20 mouse cellular contexts compared by ENCODE assay signal in the genomic region with DNA sequence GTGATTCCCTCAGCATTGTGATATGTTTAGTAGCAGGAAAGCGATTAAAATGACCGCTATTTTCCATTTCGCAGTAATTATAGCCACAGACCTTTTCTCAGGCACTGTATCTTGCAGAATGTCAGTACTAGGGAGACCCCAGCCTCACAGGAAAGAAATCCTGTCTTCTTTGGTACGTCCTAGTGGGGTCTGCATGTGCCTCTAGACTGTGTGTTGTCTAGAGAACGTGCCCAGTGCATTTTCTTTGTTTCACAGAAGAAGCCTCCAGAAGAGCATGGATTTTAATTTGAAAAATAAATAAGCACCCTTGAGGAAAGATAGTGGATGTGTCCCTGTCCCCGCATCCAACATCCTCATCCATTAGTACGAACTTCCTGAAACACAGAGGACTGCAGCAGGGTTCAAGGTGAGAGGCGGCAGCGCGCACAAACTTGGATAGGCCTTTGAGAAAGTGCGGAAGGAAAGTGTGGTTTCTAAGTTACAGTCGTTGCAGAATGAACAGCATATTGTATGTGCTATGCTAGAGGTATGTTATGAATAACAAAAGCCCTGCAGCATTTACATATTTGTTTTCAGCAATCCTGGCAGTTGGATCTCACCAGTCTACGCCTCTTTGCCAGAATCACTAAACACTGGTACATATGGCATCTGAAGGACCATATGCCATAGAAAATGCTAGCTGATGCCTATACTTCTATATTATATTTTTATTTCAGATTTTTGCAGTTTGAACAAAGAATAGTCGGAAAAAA. TPM values are rescaled to one million over a fixed set of nuclear protein-coding genes. Genes with fewer than 3 reads are reported as not detected.
DNase-seq lines count a peak whose midpoint lies in the region; ATAC-seq and TF ChIP-seq lines count a peak whose summit lies in the region.
"Had no signal": no experiment of that assay in that cellular context is flagged by ENCODE, and none has a peak within 500 bp of the region (broad histone marks: within the 10 kb centered on the region; RNA-seq: fewer than 3 reads in every experiment).

No protein-coding gene starts in this region.

- H3K9ac ChIP-seq in midbrain, embryonic 13.5 days (replicated peaks) = no peak overlapping the region
- H3K9ac ChIP-seq in midbrain, embryonic 11.5 days (ENCODE audit: low read length) = no peak overlapping the region
- H3K9ac ChIP-seq in hindbrain, postnatal 0 days (replicated peaks; ENCODE audit: low read length) = no peak overlapping the region
- H3K9ac ChIP-seq: embryonic facial prominence, embryonic 13.5 days; kidney, embryonic 15.5 days; limb, embryonic 13.5 days had no signal

- H3K27me3 ChIP-seq in midbrain, embryonic 13.5 days = no peaks in the 10 kb centered on the region
- H3K27me3 ChIP-seq in midbrain, embryonic 11.5 days (ENCODE audit: control insufficient read depth, insufficient read depth, low read length) = no peaks in the 10 kb centered on the region
- no peaks in the 10 kb centered on the region for H3K27me3 ChIP-seq in hindbrain, postnatal 0 days (ENCODE audit: insufficient read depth, low read length)
- H3K27me3 ChIP-seq: embryonic facial prominence, embryonic 13.5 days; kidney, embryonic 15.5 days; limb, embryonic 13.5 days had no signal

- peak; percentile 67 for ATAC-seq in midbrain, embryonic 13.5 days
- no peak for ATAC-seq in midbrain, embryonic 11.5 days (ENCODE audit: low FRiP score)
- no peak for ATAC-seq in hindbrain, postnatal 0 days

- WGBS in midbrain, embryonic 13.5 days = 65% methylated on average over 14 of the region's 14 CpGs
- WGBS in midbrain, embryonic 11.5 days = 83% methylated on average over 14 of the region's 14 CpGs
- 60% methylated on average over 14 of the region's 14 CpGs for WGBS in hindbrain, postnatal 0 days

- TF ChIP-seq CTCF in hindbrain, postnatal 0 days (IDR thresholded peaks at IDR 0.05; ENCODE audit: low read depth) = no peak

- peak; percentile 11 to 41 for DNase-seq in frontal cortex, adult 2 months (ENCODE audit: extremely low spot score in 1 of 2, low spot score in 1 of 2)
- no peak for DNase-seq in frontal cortex, postnatal 14 days (ENCODE audit: low spot score in 2 of 2)
- no peak for DNase-seq in midbrain, embryonic 11.5 days (ENCODE audit: low spot score, missing footprints)
- no peak for DNase-seq in hindbrain, postnatal 0 days (ENCODE audit: low spot score)
- no peak for DNase-seq in spleen, postnatal 14 days (ENCODE audit: low spot score in 2 of 2)
- no peak for DNase-seq in thymus, postnatal 0 days (ENCODE audit: low spot score)
- DNase-seq: adrenal gland, adult 8-10 months; cerebellum, postnatal 36 days; heart, adult 18-20 months; lung, postnatal 36 days; thymus, postnatal 14 days had no signal

- H3K27ac ChIP-seq in midbrain, embryonic 13.5 days = no peak overlapping the region
- H3K27ac ChIP-seq in midbrain, embryonic 11.5 days (ENCODE audit: low read depth, low read length) = no peak overlapping the region
- no peak overlapping the region for H3K27ac ChIP-seq in hindbrain, postnatal 0 days
- H3K27ac ChIP-seq: embryonic facial prominence, embryonic 13.5 days; kidney, embryonic 15.5 days; limb, embryonic 13.5 days had no signal

- H3K9me3 ChIP-seq in midbrain, embryonic 13.5 days = no peaks in the 10 kb centered on the region
- no peaks in the 10 kb centered on the region for H3K9me3 ChIP-seq in midbrain, embryonic 11.5 days (ENCODE audit: control insufficient read depth, low read length)
- H3K9me3 ChIP-seq in hindbrain, postnatal 0 days (ENCODE audit: low read length) = no peaks in the 10 kb centered on the region
- H3K9me3 ChIP-seq: embryonic facial prominence, embryonic 13.5 days; kidney, embryonic 15.5 days; limb, embryonic 13.5 days had no signal

- no peaks in the 10 kb centered on the region for H3K36me3 ChIP-seq in midbrain, embryonic 13.5 days
- no peaks in the 10 kb centered on the region for H3K36me3 ChIP-seq in midbrain, embryonic 11.5 days (ENCODE audit: control insufficient read depth, insufficient read depth, low read length)
- H3K36me3 ChIP-seq in hindbrain, postnatal 0 days (ENCODE audit: insufficient read depth, low read length) = no peaks in the 10 kb centered on the region
- H3K36me3 ChIP-seq: embryonic facial prominence, embryonic 13.5 days; G1E; kidney, embryonic 15.5 days; limb, embryonic 13.5 days had no signal

- peaks cover 16% of the 10 kb centered on the region for H3K4me1 ChIP-seq in midbrain, embryonic 13.5 days (replicated peaks)
- H3K4me1 ChIP-seq in midbrain, embryonic 11.5 days (ENCODE audit: control insufficient read depth, insufficient read depth, low read length) = no peaks in the 10 kb centered on the region; the same call in 1 of the 2 replicates
- H3K4me1 ChIP-seq in hindbrain, postnatal 0 days (ENCODE audit: insufficient read depth, low read length) = no peaks in the 10 kb centered on the region
- H3K4me1 ChIP-seq: embryonic facial prominence, embryonic 13.5 days; kidney, embryonic 15.5 days had no signal

- no peak overlapping the region for H3K4me3 ChIP-seq in midbrain, embryonic 13.5 days (replicated peaks)
- no peak overlapping the region for H3K4me3 ChIP-seq in midbrain, embryonic 11.5 days (ENCODE audit: low read depth, low read length)
- H3K4me3 ChIP-seq in hindbrain, postnatal 0 days (ENCODE audit: low read length) = no peak overlapping the region
- H3K4me3 ChIP-seq: embryonic facial prominence, embryonic 13.5 days; kidney, embryonic 15.5 days; limb, embryonic 13.5 days had no signal

- H3K4me2 ChIP-seq in midbrain, embryonic 13.5 days (replicated peaks) = no peak overlapping the region
- no peak overlapping the region for H3K4me2 ChIP-seq in midbrain, embryonic 11.5 days
- peak overlapping the region; percentile 34; the same call in 1 of the 2 replicates for H3K4me2 ChIP-seq in hindbrain, postnatal 0 days (ENCODE audit: low read depth, low read length)
- H3K4me2 ChIP-seq: embryonic facial prominence, embryonic 13.5 days; kidney, embryonic 15.5 days; limb, embryonic 13.5 days had no signal

RNA-seq across cellular contexts. Expression of a gene that starts 28.3 kb away (rescaled TPM):
- polyA plus RNA-seq in frontal cortex, adult 2 months (2012; rRNA removed) = 11.9 and 13.9 TPM in 2 replicates
- 2.0 and 2.5 TPM in 2 replicates for polyA plus RNA-seq in midbrain, embryonic 13.5 days (2015; fragmentation: Nextera tagmentation; extraction: Ambion mirVana)
- polyA plus RNA-seq in midbrain, embryonic 11.5 days (2014; fragmentation: Nextera tagmentation; extraction: Ambion mirVana) = 1.0 and 1.7 TPM in 2 replicates
- total RNA-seq in hindbrain, postnatal 0 days (2014; rRNA removed) = 38.0 and 38.6 TPM in 2 replicates
- 2.7 and 3.1 TPM in 2 replicates for polyA plus RNA-seq in hindbrain, postnatal 0 days (2015; fragmentation: Nextera tagmentation; extraction: Ambion mirVana)
- polyA plus RNA-seq in thymus, postnatal 0 days (2015; fragmentation: Nextera tagmentation; extraction: Ambion mirVana) = not detected in 2 replicates
- total RNA-seq: G1E; monocyte, adult 5-6 weeks; neutrophil, adult 5-6 weeks had no signal
- polyA plus RNA-seq: G1E; heart, embryonic 16.5 days; liver, embryonic 16.5 days had no signal

Comparison
In these comparisons a context has a peak if more than half of its experiments do, and no peak if none do; other contexts are left out.
1. DNase-seq: peak in frontal cortex, adult 2 months (2 of 2); none in frontal cortex, postnatal 14 days (0 of 2), midbrain, embryonic 11.5 days (single experiment), hindbrain, postnatal 0 days (single experiment), spleen, postnatal 14 days (0 of 2) and thymus, postnatal 0 days (single experiment).